Mouse (Mus musculus): ENCODE measurements around the gene Nelfa. TPM values are rescaled to one million over a fixed set of nuclear protein-coding genes. Genes with fewer than 3 reads are reported as not detected.

Nelfa gene
- total RNA-seq (2023): 10 to 100 TPM; 33.4 to 33.8 TPM

GRCm38 (mm10) chr5:33936120-33936707, at the start of gene Nelfa:
Gene Nelfa (minus strand): TSS chr5:33936413.

GRCm38 (mm10) chr5:33983309-33984121, 47.3 kb upstream of the Nelfa start, which contains the start of gene Gm1673:
Gene Gm1673 (plus strand): TSS chr5:33983433.

Other genes starting within 250 kb of the Nelfa start
- under 1 TPM in 1 of 2 experiments, not detected in 1; 0.38 TPM for gene Fgfr3, start 214.7 kb downstream of the Nelfa start, total RNA-seq (2023)
- gene Letm1, start 153.6 kb downstream of the Nelfa start, total RNA-seq (2023): 10 to 100 TPM; 75.7 to 89.3 TPM
- gene Nsd2, start 115.7 kb downstream of the Nelfa start, total RNA-seq (2023): 10 to 100 TPM; 22.2 to 34.5 TPM
- not detected for gene Gm1673, start 47.0 kb upstream of the Nelfa start, total RNA-seq (2023)
- gene Nat8l, start 59.6 kb upstream of the Nelfa start, total RNA-seq (2023): under 1 TPM in 1 of 2 experiments, not detected in 1; 0.12 TPM
- 1 to 10 TPM in 1 of 2 experiments, under 1 TPM in 1; 0.82 to 1.2 TPM for gene Poln, start 233.0 kb upstream of the Nelfa start, total RNA-seq (2023)
- gene Haus3, start 233.1 kb upstream of the Nelfa start, total RNA-seq (2023): 10 to 100 TPM; 55.3 to 57.4 TPM

Data from T-cell, adult 66 days (primary cell).